Mouse (Mus musculus) liver, adult 2 months (tissue): Measurements from ENCODE around the gene Wwox. TPM values are rescaled to one million over a fixed set of nuclear protein-coding genes. Genes with fewer than 3 reads are reported as not detected.

Experiments
- DNase-seq: peaks from one replicate; pipeline ENCODE4 v3.0.0-alpha.2; 2011; ENCODE audit warnings: low read depth, low spot score; ENCODE audit errors: extremely low read depth
- H3K27ac ChIP-seq: fragments of 200-500 bp; replicated peaks from 2 replicates; pipeline ENCODE4 v1.5.1; 2012; ENCODE audit warnings: low read depth, mild to moderate bottlenecking, control low read depth, inconsistent platforms, low read length; ENCODE audit not compliant: insufficient read depth
- H3K27me3 ChIP-seq: fragments of 200-500 bp; 2 replicates; pipeline ENCODE4 v1.6.1; 2012; ENCODE audit warnings: mild to moderate bottlenecking, moderate library complexity, low read length, inconsistent platforms; ENCODE audit not compliant: control insufficient read depth, insufficient read depth
- H3K36me3 ChIP-seq: fragments of 200-500 bp; 2 replicates; pipeline ENCODE4 v1.6.1; 2012; ENCODE audit warnings: low read length, inconsistent platforms; ENCODE audit not compliant: control insufficient read depth, insufficient read depth
- H3K4me1 ChIP-seq: fragments of 200-500 bp; 2 replicates; pipeline ENCODE4 v1.6.1; 2011; ENCODE audit warnings: low read length; ENCODE audit not compliant: control insufficient read depth, insufficient read depth
- H3K4me3 ChIP-seq: fragments of 200-500 bp; 2 replicates; pipeline ENCODE4 v1.5.1; 2011; ENCODE audit warnings: low read depth, mild to moderate bottlenecking, control low read depth, low read length, moderate library complexity; ENCODE audit not compliant: insufficient read depth
- H3K79me2 ChIP-seq: fragments of 200-500 bp; 2 replicates; pipeline ENCODE4 v1.6.1; 2012; ENCODE audit warnings: inconsistent platforms, mild to moderate bottlenecking, low read length, moderate library complexity; ENCODE audit not compliant: control insufficient read depth, insufficient read depth
- H3K9ac ChIP-seq: fragments of 200-500 bp; 2 replicates; pipeline ENCODE4 v1.6.1; 2012; ENCODE audit warnings: low read depth, mild to moderate bottlenecking, control low read depth, inconsistent platforms, low read length
- CTCF ChIP-seq: fragments of 200-500 bp; IDR thresholded peaks from 2 replicates; pipeline ENCODE4 v1.5.1; 2011; ENCODE audit warnings: low read depth, low read length, control low read depth
- POLR2A ChIP-seq: fragments of 200-500 bp; IDR thresholded peaks from 2 replicates; pipeline ENCODE4 v1.6.1; 2011; ENCODE audit warnings: low read length, control low read depth; ENCODE audit not compliant: insufficient read depth; ENCODE audit errors: extremely low read depth
- WGBS: fragments of 180-500 bp; shearing (Covaris S2); methylation state at CpG from one replicate; pipeline ENCODE4 v1.1.7; 2018; 5-methylcytosine and 5-hydroxymethylcytosine counted together
- polyA plus RNA-seq: library from polyadenylated mRNA; depleted of rRNA; stranded (reverse); fragments of >200 nt; gene quantifications from 2 replicates; pipeline ENCODE4 v1.2.3, GENCODE M21; 2012
- total RNA-seq: library from RNA; depleted of rRNA; stranded (reverse); fragments of >200 nt; gene quantifications from 2 replicates; pipeline ENCODE4 v1.2.3, GENCODE M21; 2014

Gene Wwox
- total and polyA plus RNA-seq, 2 experiments, result 7.2 to 10.0 TPM

DNA sequence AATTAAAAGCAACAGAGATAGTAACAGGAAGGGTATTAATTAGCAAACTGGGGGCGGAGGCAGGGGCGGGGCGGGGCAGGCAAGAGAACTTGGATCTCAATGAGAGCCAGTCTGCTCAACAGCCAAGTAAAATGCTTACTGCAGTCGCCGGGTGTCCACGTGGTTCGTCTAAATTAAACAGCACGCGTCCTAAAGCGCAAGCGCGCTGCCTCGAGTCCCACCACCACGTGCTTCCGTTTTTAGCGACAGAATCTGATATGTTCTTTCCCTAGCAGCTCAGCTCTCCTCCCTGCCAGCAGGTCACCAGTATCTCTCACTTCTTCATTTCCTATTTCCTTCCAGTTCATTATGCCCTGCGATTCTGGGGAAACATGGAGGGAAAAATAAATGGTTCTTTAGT lies 693.7 kb downstream of the Wwox start:
- Histone ChIP-seq H3K9ac (no peak overlapping the region), H3K36me3 (no peaks in the 10 kb centered on the region), H3K4me1 (no peaks in the 10 kb centered on the region), H3K27me3 (no peaks in the 10 kb centered on the region), H3K79me2 (no peaks in the 10 kb centered on the region), H3K4me3 (no peak overlapping the region), H3K27ac (no peak overlapping the region)
- WGBS, result 71% methylated on average over 17 of the region's 17 CpGs
- no peak for TF ChIP-seq CTCF
- no peak for TF ChIP-seq POLR2A
- DNase-seq, result no peak

DNA sequence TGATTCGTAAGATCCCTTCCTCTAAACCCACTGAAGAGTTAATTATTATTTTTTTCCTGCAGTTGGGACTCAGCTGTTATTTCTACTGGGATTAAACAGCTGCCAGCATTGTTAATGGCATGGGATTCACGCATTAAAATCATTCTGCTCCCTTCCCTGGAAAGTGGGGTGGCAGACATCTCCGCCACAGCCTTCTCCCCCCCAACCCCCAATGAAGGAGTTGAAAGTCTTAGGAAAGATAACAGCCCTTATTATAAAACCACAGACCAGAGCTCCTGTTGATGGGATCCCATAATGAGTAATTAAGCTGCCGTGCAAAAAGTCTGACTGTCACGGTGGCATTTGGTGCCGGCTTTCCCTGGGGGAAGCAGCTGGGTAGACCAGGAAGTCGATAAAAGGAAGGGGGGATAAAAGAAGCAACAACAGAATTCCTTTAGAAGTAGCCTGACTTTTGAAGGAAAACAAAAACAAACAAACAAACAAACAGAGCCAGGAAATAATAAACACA lies 694.3 kb downstream of the Wwox start:
- Histone ChIP-seq H3K4me1 (no peaks in the 10 kb centered on the region), H3K27me3 (no peaks in the 10 kb centered on the region), H3K79me2 (no peaks in the 10 kb centered on the region), H3K27ac (no peak overlapping the region), H3K4me3 (no peak overlapping the region), H3K9ac (no peak overlapping the region), H3K36me3 (no peaks in the 10 kb centered on the region)
- 86% methylated on average over 7 of the region's 7 CpGs for WGBS
- TF ChIP-seq POLR2A (no peak), CTCF (no peak)
- DNase-seq, result no peak

DNA sequence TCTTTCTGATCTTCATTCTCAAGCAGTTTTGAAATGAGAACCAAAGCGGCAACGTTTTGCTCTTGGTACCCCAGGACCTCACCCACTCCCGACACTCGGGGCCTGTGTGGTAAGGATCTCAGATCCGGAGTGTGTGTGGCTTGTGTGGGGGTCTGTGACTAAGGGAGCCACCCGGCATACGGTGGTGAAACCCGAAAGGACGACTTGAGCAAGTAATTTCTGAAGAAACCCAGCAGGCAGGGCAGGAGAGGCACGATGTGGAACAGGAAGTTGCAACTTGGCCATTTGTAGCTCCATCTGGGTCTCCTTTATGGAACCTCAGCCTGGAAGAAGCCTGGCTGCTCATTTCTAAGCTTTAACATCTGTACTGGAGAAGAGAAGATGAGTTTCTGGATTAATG lies 697.4 kb downstream of the Wwox start:
- H3K9ac ChIP-seq, result no peak overlapping the region
- no peaks in the 10 kb centered on the region for H3K27me3 ChIP-seq
- 91% methylated on average over 10 of the region's 10 CpGs for WGBS
- no peak for DNase-seq
- H3K36me3 ChIP-seq, result no peaks in the 10 kb centered on the region
- TF ChIP-seq POLR2A (no peak), CTCF (no peak)
- no peaks in the 10 kb centered on the region for H3K79me2 ChIP-seq
- H3K27ac ChIP-seq, result no peak overlapping the region
- H3K4me3 ChIP-seq, result no peak overlapping the region
- no peaks in the 10 kb centered on the region for H3K4me1 ChIP-seq

DNA sequence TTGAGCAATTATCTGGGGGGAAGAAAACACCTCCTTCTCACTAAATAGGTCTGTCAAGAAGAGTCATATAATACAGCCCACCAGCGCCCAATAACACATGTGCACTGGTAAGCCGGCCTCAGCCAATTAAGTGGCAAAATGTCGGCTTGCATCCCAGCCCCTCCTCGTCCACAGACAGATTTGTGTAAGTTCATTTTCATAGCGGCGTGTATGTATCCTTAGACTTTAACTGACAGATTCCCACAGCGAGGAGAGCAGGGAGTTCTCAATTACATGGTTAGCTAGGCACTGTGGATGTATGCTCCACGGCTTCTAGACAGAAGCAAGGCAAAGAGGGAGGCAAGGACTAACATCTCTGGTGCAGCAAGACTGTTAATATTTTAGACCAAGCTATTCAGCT lies 702.2 kb downstream of the Wwox start:
- TF ChIP-seq POLR2A (no peak), CTCF (no peak)
- Histone ChIP-seq H3K27ac (no peak overlapping the region), H3K36me3 (no peaks in the 10 kb centered on the region), H3K79me2 (no peaks in the 10 kb centered on the region), H3K4me3 (no peak overlapping the region), H3K9ac (no peak overlapping the region), H3K4me1 (no peaks in the 10 kb centered on the region), H3K27me3 (no peaks in the 10 kb centered on the region)
- DNase-seq, result no peak
- WGBS, result 95% methylated on average over 8 of the region's 8 CpGs

DNA sequence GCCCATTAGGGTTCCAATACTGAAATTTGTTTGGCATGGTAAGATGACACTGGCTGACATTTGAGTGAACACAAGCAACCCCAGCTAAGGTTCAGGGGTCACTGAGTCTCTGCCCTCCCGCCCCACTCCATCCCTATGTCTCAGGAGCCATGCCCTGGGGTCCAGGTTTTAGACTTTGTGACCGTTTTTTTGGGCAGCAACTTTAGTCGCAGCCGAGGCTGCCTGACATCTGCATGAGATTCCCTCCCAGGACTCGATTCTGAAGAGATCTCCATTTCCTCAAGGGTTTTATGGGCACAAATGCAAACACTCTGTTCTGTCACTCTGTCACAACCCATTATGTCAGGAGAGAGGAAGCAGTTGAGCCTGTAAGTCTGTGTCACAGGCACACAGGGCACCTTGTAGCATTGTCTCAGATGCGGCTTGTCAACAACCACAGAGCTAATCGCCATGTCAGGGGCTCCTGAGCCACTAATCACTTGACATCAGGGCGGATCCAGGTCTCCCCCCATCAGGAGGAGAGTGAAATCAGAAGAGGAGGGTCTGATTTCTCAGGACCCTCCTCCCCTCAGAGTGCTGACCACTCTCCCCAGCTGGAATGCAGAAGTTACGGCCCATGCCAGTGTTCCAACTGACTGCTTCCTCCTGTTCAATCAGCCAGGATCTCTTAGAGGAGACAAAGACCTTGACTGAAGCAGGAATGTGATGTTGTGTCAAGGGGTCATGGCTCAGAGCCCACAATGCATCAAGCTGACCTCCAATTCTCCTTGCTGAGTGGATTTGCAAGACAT lies 704.3 kb downstream of the Wwox start:
- Histone ChIP-seq H3K4me1 (no peaks in the 10 kb centered on the region), H3K79me2 (no peaks in the 10 kb centered on the region), H3K36me3 (no peaks in the 10 kb centered on the region), H3K9ac (no peak overlapping the region), H3K27me3 (no peaks in the 10 kb centered on the region), H3K4me3 (no peak overlapping the region), H3K27ac (no peak overlapping the region)
- WGBS, result 65% methylated on average over 9 of the region's 9 CpGs
- no peak for TF ChIP-seq POLR2A
- DNase-seq, result no peak

DNA sequence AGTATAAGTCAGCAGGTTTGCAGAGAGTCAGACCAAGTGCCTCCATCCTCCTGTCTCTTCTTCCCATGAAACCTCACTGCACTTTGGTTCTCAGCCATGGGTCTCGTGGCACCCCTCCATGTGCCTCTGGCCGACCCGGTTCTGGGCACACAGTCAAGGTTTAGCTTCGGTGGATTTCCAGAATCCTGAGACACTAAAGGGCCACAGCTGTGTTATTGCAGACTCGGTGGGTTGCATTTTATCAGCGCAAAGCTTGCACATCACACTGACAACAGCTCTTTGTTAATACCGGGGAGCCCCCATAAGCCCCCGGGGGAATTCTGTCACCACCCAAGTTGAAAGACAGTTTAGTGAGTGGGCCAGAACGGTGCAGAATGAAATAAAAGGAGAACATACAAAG lies 707.6 kb downstream of the Wwox start:
- WGBS, result 76% methylated on average over 9 of the region's 9 CpGs

More for the DNA sequence above, 707.6 kb downstream of the Wwox start:
- Histone ChIP-seq H3K4me1 (no peaks in the 10 kb centered on the region), H3K27ac (no peak overlapping the region), H3K4me3 (no peak overlapping the region), H3K36me3 (no peaks in the 10 kb centered on the region), H3K9ac (no peak overlapping the region), H3K27me3 (no peaks in the 10 kb centered on the region), H3K79me2 (no peaks in the 10 kb centered on the region)
- no peak for TF ChIP-seq POLR2A
- TF ChIP-seq CTCF, result no peak
- DNase-seq, result no peak
